Mouse (Mus musculus): Measurements from ENCODE around the gene Akr1c18. TPM values are rescaled to one million over a fixed set of nuclear protein-coding genes. Genes with fewer than 3 reads are reported as not detected.
"Not testable (repeated sequence)": the region's sequence is repeated elsewhere in the genome, so short reads cannot be mapped to it uniquely, and the experiment has no call there.

Gene Akr1c18
- 0.42 and 1.00 TPM in 2 replicates for polyA plus RNA-seq (2014; fragmentation: Nextera tagmentation; extraction: Ambion mirVana)

GRCm38 (mm10) chr13:4150518-4150917 is at the start of gene Akr1c18:
Gene Akr1c18 (minus strand): TSS chr13:4150654.
- 69% methylated on average over 5 of the region's 5 CpGs for WGBS
- no peak for ATAC-seq (ENCODE audit: insufficient number of reproducible peaks, insufficient read depth, low FRiP score, low read depth)
- Histone ChIP-seq H3K9ac (replicated peaks; ENCODE audit: low read depth, low read length) (no peak within 1 kb of the TSS), H3K27ac (ENCODE audit: low read length) (no peak within 1 kb of the TSS), H3K4me3 (ENCODE audit: low read depth, low read length) (no peak within 1 kb of the TSS), H3K9me3 (ENCODE audit: control insufficient read depth, low read depth, low read length) (no peaks in the 10 kb centered on the region), H3K27me3 (ENCODE audit: control insufficient read depth, insufficient read depth, low read length) (no peaks in the 10 kb centered on the region), H3K36me3 (ENCODE audit: control insufficient read depth, insufficient read depth, low read length) (no peaks in the 10 kb centered on the region), H3K4me2 (replicated peaks; ENCODE audit: low read depth, low read length) (no peak within 1 kb of the TSS), H3K4me1 (ENCODE audit: control insufficient read depth, insufficient read depth, low read length) (no peaks in the 10 kb centered on the region)

GRCm38 (mm10) chr13:4192511-4192910 is 42.1 kb upstream of the Akr1c18 start:
- Histone ChIP-seq H3K27ac (ENCODE audit: low read length) (no peak overlapping the region), H3K4me2 (replicated peaks; ENCODE audit: low read depth, low read length) (no peak overlapping the region), H3K4me3 (ENCODE audit: low read depth, low read length) (no peak overlapping the region), H3K27me3 (ENCODE audit: control insufficient read depth, insufficient read depth, low read length) (no peaks in the 10 kb centered on the region), H3K9me3 (ENCODE audit: control insufficient read depth, low read depth, low read length) (no peaks in the 10 kb centered on the region), H3K4me1 (ENCODE audit: control insufficient read depth, insufficient read depth, low read length) (no peaks in the 10 kb centered on the region), H3K36me3 (ENCODE audit: control insufficient read depth, insufficient read depth, low read length) (no peaks in the 10 kb centered on the region), H3K9ac (replicated peaks; ENCODE audit: low read depth, low read length) (no peak overlapping the region)
- no peak for ATAC-seq (ENCODE audit: insufficient number of reproducible peaks, insufficient read depth, low FRiP score, low read depth)
- 65% methylated on average over 3 of the region's 3 CpGs for WGBS

- peak; percentile 92 for ATAC-seq (ENCODE audit: insufficient number of reproducible peaks, insufficient read depth, low FRiP score, low read depth)
- WGBS: 44% methylated on average over 3 of the region's 3 CpGs
- Histone ChIP-seq H3K27ac (ENCODE audit: low read length) (peak within 1 kb of the TSS; percentile 48; the same call in 1 of the 2 replicates), H3K4me2 (replicated peaks; ENCODE audit: low read depth, low read length) (peak within 1 kb of the TSS; percentile 23), H3K9ac (replicated peaks; ENCODE audit: low read depth, low read length) (no peak within 1 kb of the TSS), H3K36me3 (ENCODE audit: control insufficient read depth, insufficient read depth, low read length) (no peaks in the 10 kb centered on the region), H3K27me3 (ENCODE audit: control insufficient read depth, insufficient read depth, low read length) (no peaks in the 10 kb centered on the region), H3K4me1 (ENCODE audit: control insufficient read depth, insufficient read depth, low read length) (no peaks in the 10 kb centered on the region), H3K4me3 (ENCODE audit: low read depth, low read length) (peak within 1 kb of the TSS; percentile 27), H3K9me3 (ENCODE audit: control insufficient read depth, low read depth, low read length) (no peaks in the 10 kb centered on the region)
These were observed 40.5 kb upstream of the Akr1c18 start, which contains the start of gene Akr1c13 for GRCm38 (mm10) chr13:4190904-4191303. Gene Akr1c13 (plus strand): TSS chr13:4191150.

GRCm38 (mm10) chr13:4188174-4188573 is 37.7 kb upstream of the Akr1c18 start:
- H3K27ac ChIP-seq (ENCODE audit: low read length): no peak overlapping the region
- H3K9me3 ChIP-seq (ENCODE audit: control insufficient read depth, low read depth, low read length): no peaks in the 10 kb centered on the region
- H3K4me2 ChIP-seq (replicated peaks; ENCODE audit: low read depth, low read length): no peak overlapping the region
- WGBS: 92% methylated on average over 2 of the region's 2 CpGs
- H3K36me3 ChIP-seq (ENCODE audit: control insufficient read depth, insufficient read depth, low read length): no peaks in the 10 kb centered on the region
- ATAC-seq (ENCODE audit: insufficient number of reproducible peaks, insufficient read depth, low FRiP score, low read depth): no peak
- H3K4me3 ChIP-seq (ENCODE audit: low read depth, low read length): no peak overlapping the region
- no peaks in the 10 kb centered on the region for H3K27me3 ChIP-seq (ENCODE audit: control insufficient read depth, insufficient read depth, low read length)
- H3K4me1 ChIP-seq (ENCODE audit: control insufficient read depth, insufficient read depth, low read length): no peaks in the 10 kb centered on the region
- no peak overlapping the region for H3K9ac ChIP-seq (replicated peaks; ENCODE audit: low read depth, low read length)

- not testable (repeated sequence) for H3K36me3 ChIP-seq (ENCODE audit: control insufficient read depth, insufficient read depth, low read length); H3K27ac ChIP-seq (ENCODE audit: low read length); ATAC-seq (ENCODE audit: insufficient number of reproducible peaks, insufficient read depth, low FRiP score, low read depth); H3K4me1 ChIP-seq (ENCODE audit: control insufficient read depth, insufficient read depth, low read length); H3K9ac ChIP-seq (replicated peaks; ENCODE audit: low read depth, low read length); H3K4me3 ChIP-seq (ENCODE audit: low read depth, low read length); H3K4me2 ChIP-seq (replicated peaks; ENCODE audit: low read depth, low read length); H3K9me3 ChIP-seq (ENCODE audit: control insufficient read depth, low read depth, low read length); H3K27me3 ChIP-seq (ENCODE audit: control insufficient read depth, insufficient read depth, low read length)
- WGBS: 70% methylated on average over 7 of the region's 7 CpGs
These were observed 36.4 kb upstream of the Akr1c18 start for GRCm38 (mm10) chr13:4186641-4187411.

GRCm38 (mm10) chr13:4183116-4183515 is 32.7 kb upstream of the Akr1c18 start:
- Histone ChIP-seq H3K27me3 (ENCODE audit: control insufficient read depth, insufficient read depth, low read length) (no peaks in the 10 kb centered on the region), H3K27ac (ENCODE audit: low read length) (no peak overlapping the region), H3K9me3 (ENCODE audit: control insufficient read depth, low read depth, low read length) (no peaks in the 10 kb centered on the region), H3K9ac (replicated peaks; ENCODE audit: low read depth, low read length) (no peak overlapping the region), H3K36me3 (ENCODE audit: control insufficient read depth, insufficient read depth, low read length) (no peaks in the 10 kb centered on the region), H3K4me3 (ENCODE audit: low read depth, low read length) (no peak overlapping the region), H3K4me2 (replicated peaks; ENCODE audit: low read depth, low read length) (no peak overlapping the region), H3K4me1 (ENCODE audit: control insufficient read depth, insufficient read depth, low read length) (no peaks in the 10 kb centered on the region)
- 69% methylated on average over 9 of the region's 9 CpGs for WGBS
- ATAC-seq (ENCODE audit: insufficient number of reproducible peaks, insufficient read depth, low FRiP score, low read depth): no peak

DNA sequence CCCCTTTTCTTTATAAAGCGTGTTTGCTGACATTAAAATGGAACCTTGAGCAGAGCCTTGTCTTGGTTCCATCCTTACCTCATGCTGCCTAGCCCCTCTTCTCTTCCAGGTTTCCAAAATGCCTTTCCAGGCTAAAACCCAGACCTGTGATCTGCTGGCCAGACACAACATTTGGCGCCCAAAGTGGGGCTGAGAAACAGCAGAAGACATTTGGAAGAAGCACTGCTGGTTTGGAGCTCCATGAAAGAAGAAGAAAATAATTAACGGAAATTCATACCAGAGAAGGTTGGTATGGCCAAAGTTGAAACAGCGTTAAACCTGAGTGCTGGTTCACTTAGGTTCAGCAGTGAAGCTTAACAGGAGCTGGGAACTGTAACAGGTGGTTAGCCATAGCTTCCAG is 30.9 kb upstream of the Akr1c18 start:
- not testable (repeated sequence) for H3K9me3 ChIP-seq (ENCODE audit: control insufficient read depth, low read depth, low read length); H3K4me2 ChIP-seq (replicated peaks; ENCODE audit: low read depth, low read length); H3K27ac ChIP-seq (ENCODE audit: low read length); H3K36me3 ChIP-seq (ENCODE audit: control insufficient read depth, insufficient read depth, low read length); H3K4me1 ChIP-seq (ENCODE audit: control insufficient read depth, insufficient read depth, low read length); H3K27me3 ChIP-seq (ENCODE audit: control insufficient read depth, insufficient read depth, low read length); H3K9ac ChIP-seq (replicated peaks; ENCODE audit: low read depth, low read length); ATAC-seq (ENCODE audit: insufficient number of reproducible peaks, insufficient read depth, low FRiP score, low read depth); H3K4me3 ChIP-seq (ENCODE audit: low read depth, low read length)
- 89% methylated on average over 4 of the region's 4 CpGs for WGBS

GRCm38 (mm10) chr13:4172978-4173377 is 22.5 kb upstream of the Akr1c18 start:
- WGBS: 20% methylated on average over 2 of the region's 2 CpGs
- ATAC-seq (ENCODE audit: insufficient number of reproducible peaks, insufficient read depth, low FRiP score, low read depth): no peak
- no peaks in the 10 kb centered on the region for H3K9me3 ChIP-seq (ENCODE audit: control insufficient read depth, low read depth, low read length)
- H3K36me3 ChIP-seq (ENCODE audit: control insufficient read depth, insufficient read depth, low read length): no peaks in the 10 kb centered on the region
- no peak overlapping the region for H3K9ac ChIP-seq (replicated peaks; ENCODE audit: low read depth, low read length)
- H3K4me1 ChIP-seq (ENCODE audit: control insufficient read depth, insufficient read depth, low read length): no peaks in the 10 kb centered on the region
- H3K27ac ChIP-seq (ENCODE audit: low read length): no peak overlapping the region
- H3K4me2 ChIP-seq (replicated peaks; ENCODE audit: low read depth, low read length): no peak overlapping the region
- H3K4me3 ChIP-seq (ENCODE audit: low read depth, low read length): no peak overlapping the region
- H3K27me3 ChIP-seq (ENCODE audit: control insufficient read depth, insufficient read depth, low read length): no peaks in the 10 kb centered on the region

GRCm38 (mm10) chr13:4168006-4168405 is 17.6 kb upstream of the Akr1c18 start:
- Histone ChIP-seq H3K36me3 (ENCODE audit: control insufficient read depth, insufficient read depth, low read length) (no peaks in the 10 kb centered on the region), H3K9me3 (ENCODE audit: control insufficient read depth, low read depth, low read length) (no peaks in the 10 kb centered on the region), H3K4me3 (ENCODE audit: low read depth, low read length) (no peak overlapping the region), H3K4me2 (replicated peaks; ENCODE audit: low read depth, low read length) (no peak overlapping the region), H3K4me1 (ENCODE audit: control insufficient read depth, insufficient read depth, low read length) (no peaks in the 10 kb centered on the region), H3K27me3 (ENCODE audit: control insufficient read depth, insufficient read depth, low read length) (no peaks in the 10 kb centered on the region), H3K27ac (ENCODE audit: low read length) (no peak overlapping the region), H3K9ac (replicated peaks; ENCODE audit: low read depth, low read length) (no peak overlapping the region)
- no peak for ATAC-seq (ENCODE audit: insufficient number of reproducible peaks, insufficient read depth, low FRiP score, low read depth)
- 39% methylated on average over 1 of the region's 1 CpGs for WGBS
